Mouse (Mus musculus) stomach, embryonic 15.5 days (tissue): ENCODE data around the gene Kl. TPM values are rescaled to one million over a fixed set of nuclear protein-coding genes. Genes with fewer than 3 reads are reported as not detected.
A peak's percentile ranks its signal among the peaks of the same experiment; 100 is the strongest.

ENCODE experiments used
- ATAC-seq: fragments of 200-750 bp; cut with Nextera tagmentation; 2 replicates; pipeline ENCODE4 v1.8.0; 2017; ENCODE audit warnings: low read depth, moderate number of reproducible peaks, moderate TSS enrichment; ENCODE audit not compliant: insufficient read depth, low FRiP score
- H3K27ac ChIP-seq: fragments of 300-500 bp; sonication (generic); 2 replicates; pipeline ENCODE4 v1.5.1; 2015; ENCODE audit warnings: mild to moderate bottlenecking, inconsistent platforms
- H3K27me3 ChIP-seq: fragments of 300-500 bp; sonication (generic); replicated peaks from 2 replicates; pipeline ENCODE4 v1.6.1; 2015; ENCODE audit warnings: inconsistent platforms
- H3K36me3 ChIP-seq: fragments of 300-500 bp; sonication (generic); 2 replicates; pipeline ENCODE4 v1.6.1; 2015; ENCODE audit warnings: inconsistent platforms
- H3K4me1 ChIP-seq: fragments of 300-500 bp; sonication (generic); 2 replicates; pipeline ENCODE4 v1.6.1; 2015; ENCODE audit warnings: inconsistent platforms
- H3K4me2 ChIP-seq: fragments of 300-500 bp; sonication (generic); 2 replicates; pipeline ENCODE4 v1.6.1; 2015; ENCODE audit warnings: mild to moderate bottlenecking, inconsistent platforms
- H3K4me3 ChIP-seq: fragments of 300-500 bp; sonication (generic); replicated peaks from 2 replicates; pipeline ENCODE4 v1.5.1; 2015; ENCODE audit warnings: inconsistent platforms
- H3K9ac ChIP-seq: fragments of 300-500 bp; sonication (generic); 2 replicates; pipeline ENCODE4 v1.6.1; 2015; ENCODE audit warnings: inconsistent platforms
- H3K9me3 ChIP-seq: fragments of 300-500 bp; sonication (generic); 2 replicates; pipeline ENCODE4 v1.6.1; 2016; ENCODE audit warnings: inconsistent platforms
- WGBS: fragments of 180-500 bp; shearing (Covaris S2); methylation state at CpG from one replicate; pipeline ENCODE4 v1.1.7; 2015; 5-methylcytosine and 5-hydroxymethylcytosine counted together
- polyA plus RNA-seq: library from polyadenylated mRNA; unstranded; fragments of >200 nt; fragmentation: Nextera tagmentation; extraction: Ambion mirVana; gene quantifications from 2 replicates; pipeline ENCODE4 v1.2.1, GENCODE M21; 2015

The Kl gene
- polyA plus RNA-seq: 0.13 and 0.14 TPM in 2 replicates

DNA sequence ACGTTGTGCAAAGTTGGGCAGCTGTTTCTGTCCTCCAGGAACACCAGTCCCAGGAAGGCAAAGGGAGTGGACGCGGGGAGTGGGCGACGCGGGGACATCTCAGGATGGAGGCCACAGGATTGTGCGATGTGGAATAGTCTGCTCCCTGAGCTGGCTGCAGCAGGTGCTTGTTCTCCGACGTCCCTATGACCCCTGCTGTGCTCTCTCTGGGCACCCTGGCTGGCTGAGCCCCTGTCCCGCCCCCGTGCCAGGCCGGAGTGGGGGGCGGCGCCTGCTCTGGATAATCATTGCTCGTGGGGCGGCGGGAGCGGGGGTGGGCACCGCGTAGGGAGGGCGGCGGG, at the start of gene Kl:
Gene Kl, plus strand, starts transcription at position 280 of the 341 bp plus-strand sequence.
- Histone ChIP-seq H3K36me3 (no peaks in the 10 kb centered on the region), H3K4me1 (peaks cover 11% of the 10 kb centered on the region; the same call in 1 of the 2 replicates), H3K4me3 (peak within 1 kb of the TSS; percentile 45), H3K27me3 (peaks cover 40% of the 10 kb centered on the region), H3K9me3 (no peaks in the 10 kb centered on the region), H3K27ac (no peak within 1 kb of the TSS), H3K4me2 (peak within 1 kb of the TSS; percentile 83), H3K9ac (peak within 1 kb of the TSS; percentile 20; the same call in 1 of the 2 replicates)
- 2% methylated on average over 22 of the region's 22 CpGs for WGBS
- ATAC-seq: no peak

DNA sequence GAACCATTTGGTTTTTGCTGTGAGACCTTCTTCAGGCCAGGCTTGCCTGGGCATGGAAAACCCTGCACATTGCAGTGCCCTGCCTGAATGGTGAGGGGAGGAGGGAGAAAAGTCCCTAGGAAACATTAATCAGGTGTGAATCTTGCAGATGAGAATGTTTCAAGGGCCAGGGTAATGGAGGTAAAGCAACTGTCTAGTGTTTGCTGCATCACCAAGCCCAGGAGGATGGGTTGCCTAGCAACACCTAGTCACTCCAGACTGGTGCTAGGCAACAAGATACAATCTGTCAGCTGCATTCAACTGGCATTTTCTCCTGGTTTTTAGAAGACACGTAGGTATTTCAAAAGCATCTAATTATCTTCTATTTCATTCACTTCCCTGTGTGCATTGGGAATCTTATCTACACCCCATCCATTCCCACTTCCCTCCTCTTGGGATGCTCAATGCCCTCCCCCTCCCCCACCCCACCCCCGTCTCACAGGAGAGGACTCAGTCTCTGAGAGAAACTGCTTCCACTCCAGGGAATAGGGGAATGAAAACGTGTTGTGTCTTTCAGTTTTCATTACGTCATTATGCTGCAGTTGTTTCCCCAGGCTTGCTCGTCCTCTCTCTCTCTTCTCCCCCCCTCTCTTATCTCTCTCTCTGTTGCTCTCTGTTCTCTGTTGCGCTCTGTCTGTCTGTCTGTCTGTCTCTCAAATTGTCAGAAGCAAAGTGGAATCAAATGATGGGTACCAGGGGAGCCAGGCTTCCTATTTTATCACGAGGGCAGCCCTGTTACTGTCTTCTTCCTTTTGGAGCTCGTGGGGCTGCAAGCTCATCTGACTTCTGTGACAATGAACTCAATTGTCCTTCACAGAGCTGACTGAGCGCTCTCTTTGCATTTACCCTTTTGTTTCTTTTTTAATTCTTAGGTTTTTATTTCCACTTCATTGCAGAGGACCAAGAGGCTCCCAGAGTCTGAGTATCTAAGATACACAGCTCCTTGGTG, 46.1 kb upstream of the Kl start:
- H3K27ac ChIP-seq: no peak overlapping the region
- no peaks in the 10 kb centered on the region for H3K9me3 ChIP-seq
- no peak overlapping the region for H3K4me3 ChIP-seq
- no peaks in the 10 kb centered on the region for H3K4me1 ChIP-seq
- ATAC-seq: peak; percentile 47; the same call in 1 of the 2 replicates
- H3K9ac ChIP-seq: no peak overlapping the region
- H3K36me3 ChIP-seq: no peaks in the 10 kb centered on the region
- no peaks in the 10 kb centered on the region for H3K27me3 ChIP-seq
- no peak overlapping the region for H3K4me2 ChIP-seq
- 38% methylated on average over 9 of the region's 9 CpGs for WGBS

GRCm38 (mm10) chr5:150912156-150912555, 40.3 kb upstream of the Kl start:
- Histone ChIP-seq H3K27ac (no peak overlapping the region), H3K36me3 (no peaks in the 10 kb centered on the region), H3K4me3 (no peak overlapping the region), H3K4me2 (no peak overlapping the region), H3K27me3 (no peaks in the 10 kb centered on the region), H3K9me3 (no peaks in the 10 kb centered on the region), H3K4me1 (no peaks in the 10 kb centered on the region), H3K9ac (no peak overlapping the region)
- 13% methylated on average over 2 of the region's 2 CpGs for WGBS
- no peak for ATAC-seq

GRCm38 (mm10) chr5:150912656-150913055, 39.8 kb upstream of the Kl start:
- H3K4me2 ChIP-seq: no peak overlapping the region
- no peaks in the 10 kb centered on the region for H3K27me3 ChIP-seq
- no peaks in the 10 kb centered on the region for H3K4me1 ChIP-seq
- H3K4me3 ChIP-seq: no peak overlapping the region
- ATAC-seq: no peak
- no peak overlapping the region for H3K27ac ChIP-seq
- H3K9ac ChIP-seq: no peak overlapping the region
- whole genome bisulfite sequencing: 20% methylated on average over 5 of the region's 5 CpGs
- H3K36me3 ChIP-seq: no peaks in the 10 kb centered on the region
- no peaks in the 10 kb centered on the region for H3K9me3 ChIP-seq

DNA sequence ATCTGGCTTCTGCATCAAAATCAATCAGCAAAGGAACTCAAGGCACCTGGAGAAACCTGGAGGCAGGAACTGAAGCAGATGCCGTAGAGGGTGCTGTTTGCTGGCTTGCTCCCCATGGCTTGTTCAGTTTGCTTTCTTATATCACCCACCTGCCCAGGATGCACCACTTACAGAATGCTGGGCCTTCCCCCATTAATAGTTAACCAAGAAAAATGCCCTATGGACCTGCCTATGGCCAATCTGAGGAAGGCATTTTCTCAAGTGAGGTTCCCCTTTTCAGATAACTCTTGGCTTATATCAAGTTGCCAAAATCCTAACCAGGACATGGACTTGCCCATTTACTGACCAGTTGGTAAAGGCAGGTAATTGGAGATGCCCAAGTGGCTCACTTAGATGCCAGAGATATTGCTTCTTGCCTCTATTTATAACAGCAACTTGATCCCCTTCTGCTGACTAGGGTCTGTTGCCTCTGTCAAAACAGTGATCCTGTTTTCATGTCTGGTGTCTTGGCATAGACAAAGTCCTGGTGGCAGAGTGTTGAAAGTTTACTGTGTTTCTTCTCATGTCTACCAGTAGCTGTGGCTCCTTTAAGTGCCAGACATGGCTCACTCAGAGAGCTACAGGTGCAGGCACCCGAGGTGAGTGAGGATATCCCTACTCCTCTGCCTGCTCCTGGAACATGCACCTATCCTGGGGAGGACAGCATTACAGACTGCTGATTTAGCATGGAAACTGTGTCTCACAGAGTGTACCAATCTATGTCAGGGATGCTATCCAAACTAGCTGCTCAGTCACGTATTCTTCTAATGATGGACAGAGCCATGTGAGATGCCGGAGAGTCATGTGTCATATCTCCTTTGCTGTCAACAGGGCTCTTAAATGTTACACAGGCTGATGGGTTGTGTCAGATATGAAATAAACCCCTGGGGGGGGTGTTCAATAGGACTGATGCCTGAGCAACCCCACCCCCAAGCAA, 37.0 kb upstream of the Kl start:
- H3K9me3 ChIP-seq: no peaks in the 10 kb centered on the region
- no peak for ATAC-seq
- no peaks in the 10 kb centered on the region for H3K4me1 ChIP-seq
- H3K4me2 ChIP-seq: no peak overlapping the region
- H3K36me3 ChIP-seq: no peaks in the 10 kb centered on the region
- H3K27ac ChIP-seq: no peak overlapping the region
- H3K4me3 ChIP-seq: no peak overlapping the region
- WGBS: 83% methylated on average over 4 of the region's 4 CpGs
- no peak overlapping the region for H3K9ac ChIP-seq
- no peaks in the 10 kb centered on the region for H3K27me3 ChIP-seq

GRCm38 (mm10) chr5:150917131-150917858, 35.1 kb upstream of the Kl start:
- 77% methylated on average over 21 of the region's 21 CpGs for WGBS
- no peaks in the 10 kb centered on the region for H3K4me1 ChIP-seq

GRCm38 (mm10) chr5:150918599-150918998, 33.8 kb upstream of the Kl start:
- no peak for ATAC-seq
- no peak overlapping the region for H3K4me3 ChIP-seq
- 73% methylated on average over 13 of the region's 13 CpGs for WGBS
- no peak overlapping the region for H3K4me2 ChIP-seq
- no peaks in the 10 kb centered on the region for H3K4me1 ChIP-seq
- H3K27ac ChIP-seq: no peak overlapping the region
- no peaks in the 10 kb centered on the region for H3K9me3 ChIP-seq
- H3K27me3 ChIP-seq: no peaks in the 10 kb centered on the region
- no peaks in the 10 kb centered on the region for H3K36me3 ChIP-seq
- no peak overlapping the region for H3K9ac ChIP-seq

More at GRCm38 (mm10) chr5:150917131-150917858, 35.1 kb upstream of the Kl start:
- ATAC-seq: no peak
- no peak overlapping the region for H3K4me2 ChIP-seq
- H3K36me3 ChIP-seq: no peaks in the 10 kb centered on the region
- H3K27me3 ChIP-seq: no peaks in the 10 kb centered on the region
- H3K4me3 ChIP-seq: no peak overlapping the region
- H3K9ac ChIP-seq: no peak overlapping the region
- H3K9me3 ChIP-seq: no peaks in the 10 kb centered on the region
- H3K27ac ChIP-seq: no peak overlapping the region

DNA sequence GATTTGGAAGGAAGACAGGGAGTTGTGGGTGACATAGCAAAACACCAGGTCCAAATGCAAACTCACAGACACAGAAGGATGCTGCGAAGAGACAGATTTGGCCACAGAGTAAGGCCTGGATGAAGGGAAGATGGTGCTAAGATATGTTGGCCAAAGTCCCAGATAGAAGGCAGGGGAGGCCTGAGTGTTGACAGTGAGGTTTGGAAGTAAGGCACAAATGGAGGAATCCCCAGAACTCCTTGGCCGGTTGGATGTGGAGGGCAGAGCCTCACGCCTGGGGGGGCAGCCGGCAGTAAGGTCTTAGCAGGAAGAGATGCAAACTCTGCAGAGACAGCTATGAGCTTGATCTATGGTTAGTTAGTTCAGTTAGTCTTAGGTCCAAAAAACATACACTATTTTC, 33.1 kb upstream of the Kl start:
- Histone ChIP-seq H3K27me3 (no peaks in the 10 kb centered on the region), H3K36me3 (no peaks in the 10 kb centered on the region), H3K4me1 (no peaks in the 10 kb centered on the region), H3K4me2 (no peak overlapping the region), H3K27ac (no peak overlapping the region), H3K9ac (no peak overlapping the region), H3K9me3 (no peaks in the 10 kb centered on the region), H3K4me3 (no peak overlapping the region)
- no peak for ATAC-seq
- WGBS: 83% methylated on average over 4 of the region's 4 CpGs

DNA sequence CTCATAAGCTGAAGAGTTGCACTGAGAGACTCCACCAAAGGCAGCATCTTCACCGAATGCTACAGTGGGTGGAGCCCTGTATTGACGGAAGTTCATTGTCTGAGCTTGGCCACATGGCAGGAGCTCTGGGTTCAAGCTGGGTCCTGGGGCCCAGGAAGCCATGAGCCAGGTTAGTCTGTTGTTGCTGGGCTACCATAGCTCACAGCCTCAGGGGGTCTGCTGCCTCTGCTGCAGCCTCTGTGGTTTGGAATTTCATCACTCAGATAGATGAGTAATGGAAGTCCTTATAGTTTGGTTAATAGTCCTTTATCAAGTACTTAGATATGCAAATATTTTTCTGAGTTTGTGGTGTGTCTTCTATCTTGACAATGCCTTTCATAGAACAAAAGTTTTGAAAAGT, 32.4 kb upstream of the Kl start:
- H3K4me2 ChIP-seq: no peak overlapping the region
- H3K4me3 ChIP-seq: no peak overlapping the region
- H3K9me3 ChIP-seq: no peaks in the 10 kb centered on the region
- H3K27ac ChIP-seq: no peak overlapping the region
- H3K36me3 ChIP-seq: no peaks in the 10 kb centered on the region
- H3K27me3 ChIP-seq: no peaks in the 10 kb centered on the region
- WGBS: 72% methylated on average over 2 of the region's 2 CpGs
- no peaks in the 10 kb centered on the region for H3K4me1 ChIP-seq
- H3K9ac ChIP-seq: no peak overlapping the region
- no peak for ATAC-seq

- no peak for ATAC-seq
- no peaks in the 10 kb centered on the region for H3K36me3 ChIP-seq
- no peak overlapping the region for H3K27ac ChIP-seq
- no peaks in the 10 kb centered on the region for H3K4me1 ChIP-seq
- WGBS: 79% methylated on average over 2 of the region's 2 CpGs
- no peak overlapping the region for H3K4me3 ChIP-seq
- no peaks in the 10 kb centered on the region for H3K27me3 ChIP-seq
- no peaks in the 10 kb centered on the region for H3K9me3 ChIP-seq
- no peak overlapping the region for H3K9ac ChIP-seq
- no peak overlapping the region for H3K4me2 ChIP-seq
Observed at GRCm38 (mm10) chr5:150929406-150929805, 23.0 kb upstream of the Kl start.

DNA sequence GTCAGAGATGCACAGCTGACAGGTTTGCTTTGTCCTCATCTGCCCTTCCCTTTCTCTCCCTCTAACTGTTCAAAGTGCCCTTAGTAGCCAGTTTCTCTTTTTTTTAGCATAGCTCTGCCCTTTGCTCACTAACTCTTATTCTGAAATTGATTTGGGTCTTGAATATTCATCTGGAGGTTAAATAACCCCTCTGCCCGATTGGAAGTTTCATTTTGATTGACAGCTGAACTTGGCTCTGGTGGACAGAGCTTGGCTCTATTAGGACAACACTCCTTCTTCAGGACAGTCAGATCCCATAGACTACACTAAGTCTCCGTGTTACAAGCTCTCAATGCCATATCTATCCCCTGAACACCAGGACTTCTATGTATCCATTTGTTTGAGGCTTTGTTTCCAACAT, 19.8 kb upstream of the Kl start:
- H3K4me1 ChIP-seq: no peaks in the 10 kb centered on the region
- H3K27me3 ChIP-seq: no peaks in the 10 kb centered on the region
- H3K9ac ChIP-seq: no peak overlapping the region
- H3K4me3 ChIP-seq: no peak overlapping the region
- no peak for ATAC-seq
- no peaks in the 10 kb centered on the region for H3K9me3 ChIP-seq
- no peak overlapping the region for H3K4me2 ChIP-seq
- WGBS: 61% methylated on average over 2 of the region's 2 CpGs
- no peak overlapping the region for H3K27ac ChIP-seq
- no peaks in the 10 kb centered on the region for H3K36me3 ChIP-seq
